Mouse (Mus musculus): ENCODE results near the gene 4931414P19Rik.

The 4931414P19Rik gene

GRCm38 (mm10) chr14:54624976-54625375 lies 19.2 kb upstream of the 4931414P19Rik start:
- DNase-seq: no peak

GRCm38 (mm10) chr14:54623334-54623733 lies 17.5 kb upstream of the 4931414P19Rik start:
- no peak for DNase-seq

GRCm38 (mm10) chr14:54621133-54621532 lies 15.3 kb upstream of the 4931414P19Rik start, which contains the start of gene Psmb11:
Gene Psmb11, plus strand, starts transcription at chr14:54621433.
- DNase-seq: no peak

- peak; percentile 99 for DNase-seq
Measured at GRCm38 (mm10) chr14:54617897-54618365, 12.1 kb upstream of the 4931414P19Rik start, which contains the start of gene Psmb5. Gene Psmb5, minus strand, starts transcription at chr14:54618022.

- DNase-seq: no peak
Measured at GRCm38 (mm10) chr14:54617152-54617896, 11.5 kb upstream of the 4931414P19Rik start.

- peak; percentile 91 for DNase-seq
Measured at GRCm38 (mm10) chr14:54616226-54616825, 10.5 kb upstream of the 4931414P19Rik start.

GRCm38 (mm10) chr14:54614130-54614529 lies 8.3 kb upstream of the 4931414P19Rik start:
- DNase-seq: peak; percentile 90

GRCm38 (mm10) chr14:54610648-54611047 lies 4.9 kb upstream of the 4931414P19Rik start:
- DNase-seq: no peak

- DNase-seq: no peak
Measured at GRCm38 (mm10) chr14:54609962-54610361, 4.2 kb upstream of the 4931414P19Rik start.

- DNase-seq: no peak
Measured at GRCm38 (mm10) chr14:54609245-54609644, 3.5 kb upstream of the 4931414P19Rik start.

GRCm38 (mm10) chr14:54607226-54607625 lies 1.4 kb upstream of the 4931414P19Rik start:
- no peak for DNase-seq

- DNase-seq: no peak
Measured at GRCm38 (mm10) chr14:54603686-54604085, 2.1 kb downstream of the 4931414P19Rik start.

- DNase-seq: peak; percentile 100
Measured at GRCm38 (mm10) chr14:54603038-54603654, 2.6 kb downstream of the 4931414P19Rik start.

GRCm38 (mm10) chr14:54602613-54603012 lies 3.2 kb downstream of the 4931414P19Rik start:
- peak; percentile 90 for DNase-seq

- DNase-seq: no peak
Measured at GRCm38 (mm10) chr14:54601601-54602000, 4.2 kb downstream of the 4931414P19Rik start.

- DNase-seq: peak; percentile 84
Measured at GRCm38 (mm10) chr14:54597084-54597483, 8.7 kb downstream of the 4931414P19Rik start.

- DNase-seq: no peak
Measured at GRCm38 (mm10) chr14:54594631-54595414, 11.0 kb downstream of the 4931414P19Rik start.

GRCm38 (mm10) chr14:54594055-54594454 lies 11.7 kb downstream of the 4931414P19Rik start:
- DNase-seq: no peak

GRCm38 (mm10) chr14:54592319-54592934 lies 13.4 kb downstream of the 4931414P19Rik start:
- DNase-seq: peak; percentile 96

GRCm38 (mm10) chr14:54591056-54591455 lies 14.7 kb downstream of the 4931414P19Rik start:
- peak; percentile 92 for DNase-seq

GRCm38 (mm10) chr14:54583681-54584338 lies 22.0 kb downstream of the 4931414P19Rik start:
- DNase-seq: peak; percentile 95

- peak; percentile 87 for DNase-seq
Measured at GRCm38 (mm10) chr14:54582536-54582935, 23.3 kb downstream of the 4931414P19Rik start.

Measured in heart, adult 11 months (tissue).